Mouse (Mus musculus) liver, embryonic 16.5 days (tissue): ENCODE results near the gene 1700074P13Rik. TPM values are rescaled to one million over a fixed set of nuclear protein-coding genes. Genes with fewer than 3 reads are reported as not detected.
"Not testable (repeated sequence)": the region's sequence is repeated elsewhere in the genome, so short reads cannot be mapped to it uniquely, and the experiment has no call there.

Source experiments
- ATAC-seq: fragments of 200-750 bp; cut with Nextera tagmentation; 2 replicates; pipeline ENCODE4 v1.8.0; 2017; ENCODE audit warnings: low read depth, mild to moderate bottlenecking, moderate number of reproducible peaks, moderate library complexity
- H3K27ac ChIP-seq: fragments of 300-500 bp; sonication (generic); 2 replicates; pipeline ENCODE4 v1.5.1; 2014; ENCODE audit warnings: mild to moderate bottlenecking, low read length
- H3K27me3 ChIP-seq: fragments of 300-500 bp; sonication (generic); 2 replicates; pipeline ENCODE4 v1.6.1; 2014; ENCODE audit warnings: low read depth, low read length, mixed read lengths; ENCODE audit not compliant: control insufficient read depth, insufficient read depth
- H3K36me3 ChIP-seq: fragments of 300-500 bp; sonication (generic); 2 replicates; pipeline ENCODE4 v1.6.1; 2014; ENCODE audit warnings: mild to moderate bottlenecking; ENCODE audit not compliant: control insufficient read depth, insufficient read depth
- H3K4me1 ChIP-seq: fragments of 300-500 bp; sonication (generic); 2 replicates; pipeline ENCODE4 v1.6.1; 2014; ENCODE audit warnings: low read depth, low read length, mixed read lengths; ENCODE audit not compliant: control insufficient read depth
- H3K4me2 ChIP-seq: fragments of 300-500 bp; sonication (generic); 2 replicates; pipeline ENCODE4 v1.6.1; 2014; ENCODE audit warnings: low read depth, low read length, mixed read lengths
- H3K4me3 ChIP-seq: fragments of 300-500 bp; sonication (generic); 2 replicates; pipeline ENCODE4 v1.5.1; 2014; ENCODE audit warnings: low read depth, mild to moderate bottlenecking, low read length
- H3K9ac ChIP-seq: fragments of 300-500 bp; sonication (generic); 2 replicates; pipeline ENCODE4 v1.6.1; 2014; ENCODE audit warnings: low read depth, low read length
- H3K9me3 ChIP-seq: fragments of 300-500 bp; sonication (generic); replicated peaks from 2 replicates; pipeline ENCODE4 v1.6.1; 2016; ENCODE audit warnings: low read length; ENCODE audit not compliant: control insufficient read depth
- WGBS: fragments of 180-500 bp; shearing (Covaris S2); extraction: QIAGEN DNeasy Blood & Tissue Kit; methylation state at CpG from one replicate; pipeline ENCODE4 v1.1.7; 2014; ENCODE audit not compliant: insufficient replicate concordance; 5-methylcytosine and 5-hydroxymethylcytosine counted together
- polyA plus RNA-seq: library from polyadenylated mRNA; unstranded; fragments of >200 nt; fragmentation: Nextera tagmentation; extraction: Ambion mirVana; gene quantifications from 2 replicates; pipeline ENCODE4 v1.2.1, GENCODE M21; 2015

The 1700074P13Rik gene
- not detected in 2 replicates for polyA plus RNA-seq

- no peak for ATAC-seq
- Histone ChIP-seq H3K9me3 (no peaks in the 10 kb centered on the region), H3K9ac (no peak within 1 kb of the TSS), H3K27me3 (no peaks in the 10 kb centered on the region), H3K4me1 (no peaks in the 10 kb centered on the region), H3K27ac (no peak within 1 kb of the TSS), H3K4me3 (no peak within 1 kb of the TSS), H3K4me2 (no peak within 1 kb of the TSS), H3K36me3 (no peaks in the 10 kb centered on the region)
- 78% methylated on average over 10 of the region's 10 CpGs for WGBS
Measured at GRCm38 (mm10) chr6:40940457-40940856, at the start of gene 1700074P13Rik. 1700074P13Rik (minus strand) TSS chr6:40940557.

GRCm38 (mm10) chr6:40964454-40964853 lies 24.1 kb upstream of the 1700074P13Rik start, which contains the start of gene 1810009J06Rik:
1810009J06Rik (plus strand) TSS chr6:40964754.
- 68% methylated on average over 2 of the region's 2 CpGs for WGBS
- ATAC-seq: not testable (repeated sequence)

DNA sequence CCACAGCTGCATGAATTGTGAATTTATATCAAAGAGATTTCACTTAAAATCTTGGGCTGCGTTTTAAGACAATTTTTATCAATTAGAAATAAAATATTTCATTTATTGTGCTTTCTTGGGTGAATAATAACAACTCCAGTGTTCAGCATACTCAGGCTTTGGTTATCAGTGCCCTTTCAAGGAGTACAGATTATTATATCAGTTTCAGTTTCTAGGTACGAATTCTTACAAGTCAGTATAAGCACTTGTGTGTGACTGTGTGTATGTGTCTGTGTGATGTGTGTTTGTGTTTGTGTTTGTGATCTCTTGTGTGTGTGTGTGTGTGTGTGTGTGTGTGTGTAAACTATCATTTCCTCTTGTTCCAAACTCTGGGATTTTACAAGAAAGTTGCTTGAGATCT lies 13.4 kb upstream of the 1700074P13Rik start:
- H3K4me1 ChIP-seq: no peaks in the 10 kb centered on the region
- no peaks in the 10 kb centered on the region for H3K9me3 ChIP-seq
- H3K4me2 ChIP-seq: no peak overlapping the region
- ATAC-seq: no peak
- H3K9ac ChIP-seq: no peak overlapping the region
- H3K27me3 ChIP-seq: no peaks in the 10 kb centered on the region
- 40% methylated on average over 2 of the region's 2 CpGs for WGBS
- H3K27ac ChIP-seq: no peak overlapping the region
- H3K4me3 ChIP-seq: no peak overlapping the region
- H3K36me3 ChIP-seq: no peaks in the 10 kb centered on the region

More at GRCm38 (mm10) chr6:40964454-40964853, 24.1 kb upstream of the 1700074P13Rik start, which contains the start of gene 1810009J06Rik:
- H3K36me3 ChIP-seq, H3K9me3 ChIP-seq, H3K27ac ChIP-seq, H3K4me2 ChIP-seq, H3K27me3 ChIP-seq, H3K9ac ChIP-seq, H3K4me3 ChIP-seq, H3K4me1 ChIP-seq: not testable (repeated sequence)

GRCm38 (mm10) chr6:40951770-40952169 lies 11.4 kb upstream of the 1700074P13Rik start, which contains the start of gene Gm4744:
Gm4744 (minus strand) TSS chr6:40951870.
- H3K9ac ChIP-seq: no peak within 1 kb of the TSS
- no peak within 1 kb of the TSS for H3K4me2 ChIP-seq
- H3K4me3 ChIP-seq: no peak within 1 kb of the TSS
- no peak for ATAC-seq
- no peaks in the 10 kb centered on the region for H3K9me3 ChIP-seq
- no peak within 1 kb of the TSS for H3K27ac ChIP-seq
- no peaks in the 10 kb centered on the region for H3K4me1 ChIP-seq
- no peaks in the 10 kb centered on the region for H3K36me3 ChIP-seq
- H3K27me3 ChIP-seq: no peaks in the 10 kb centered on the region

- no peak overlapping the region for H3K27ac ChIP-seq
- no peak for ATAC-seq
- H3K4me1 ChIP-seq: no peaks in the 10 kb centered on the region
- H3K36me3 ChIP-seq: no peaks in the 10 kb centered on the region
- H3K4me2 ChIP-seq: no peak overlapping the region
- 73% methylated on average over 4 of the region's 4 CpGs for WGBS
- no peak overlapping the region for H3K9ac ChIP-seq
- no peaks in the 10 kb centered on the region for H3K9me3 ChIP-seq
- no peak overlapping the region for H3K4me3 ChIP-seq
- no peaks in the 10 kb centered on the region for H3K27me3 ChIP-seq
Measured at GRCm38 (mm10) chr6:40919954-40920353, 20.4 kb downstream of the 1700074P13Rik start.

DNA sequence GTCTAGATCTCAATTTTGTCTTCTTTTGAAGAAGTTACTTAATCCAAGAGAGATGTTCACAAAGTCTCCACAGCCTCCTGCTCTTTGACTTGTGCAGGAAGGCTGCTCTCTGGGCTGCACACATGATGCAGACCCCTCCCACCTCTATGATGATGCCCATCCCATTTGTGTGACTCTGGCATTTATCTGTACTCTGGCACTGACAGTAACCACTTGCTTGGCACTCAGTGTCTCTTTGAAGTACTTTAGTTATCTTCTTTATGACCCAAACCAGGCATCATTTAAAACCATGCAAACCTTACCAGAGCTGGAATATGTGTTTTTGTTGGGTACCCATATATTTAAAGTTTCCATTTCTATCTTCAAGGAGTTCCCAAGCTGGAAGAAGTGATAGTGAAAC lies 40.1 kb downstream of the 1700074P13Rik start, which contains the start of gene Prss58:
Gene Prss58, minus strand, starts transcription at position 101 of the 400 bp plus-strand sequence.
- no peaks in the 10 kb centered on the region for H3K36me3 ChIP-seq
- no peak within 1 kb of the TSS for H3K4me3 ChIP-seq
- no peaks in the 10 kb centered on the region for H3K27me3 ChIP-seq
- no peak within 1 kb of the TSS for H3K27ac ChIP-seq
- no peaks in the 10 kb centered on the region for H3K4me1 ChIP-seq
- ATAC-seq: no peak
- H3K9me3 ChIP-seq: no peaks in the 10 kb centered on the region
- H3K4me2 ChIP-seq: no peak within 1 kb of the TSS
- H3K9ac ChIP-seq: no peak within 1 kb of the TSS

GRCm38 (mm10) chr6:40894716-40895115 lies 45.6 kb downstream of the 1700074P13Rik start:
- Histone ChIP-seq H3K36me3 (no peaks in the 10 kb centered on the region), H3K4me3 (no peak overlapping the region), H3K9me3 (no peaks in the 10 kb centered on the region), H3K9ac (no peak overlapping the region), H3K27me3 (no peaks in the 10 kb centered on the region), H3K4me2 (no peak overlapping the region), H3K27ac (no peak overlapping the region), H3K4me1 (no peaks in the 10 kb centered on the region)
- WGBS: 72% methylated on average over 1 of the region's 1 CpGs
- no peak for ATAC-seq

DNA sequence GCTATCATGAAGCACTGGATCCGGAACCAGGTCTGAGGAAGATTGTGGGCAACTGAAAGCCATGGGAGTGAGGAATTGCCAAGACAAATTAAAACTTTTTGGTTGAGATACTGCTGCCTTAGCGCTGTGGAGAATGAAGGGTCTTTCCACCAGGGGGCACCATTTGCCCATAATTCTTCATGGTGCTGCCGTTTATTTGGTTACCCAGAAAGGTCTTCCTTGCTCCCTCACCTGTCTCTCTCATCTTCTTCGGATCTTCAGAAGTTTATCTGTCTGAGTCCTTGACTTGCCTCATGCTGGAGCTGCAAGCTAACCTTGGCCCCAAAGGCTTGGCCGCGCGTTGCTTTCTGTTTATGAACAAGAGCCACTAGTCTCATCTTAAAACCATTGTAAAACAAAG lies 46.8 kb downstream of the 1700074P13Rik start:
- H3K4me3 ChIP-seq: no peak overlapping the region
- no peak overlapping the region for H3K27ac ChIP-seq
- no peaks in the 10 kb centered on the region for H3K27me3 ChIP-seq
- H3K4me2 ChIP-seq: no peak overlapping the region
- WGBS: 27% methylated on average over 7 of the region's 7 CpGs
- no peaks in the 10 kb centered on the region for H3K4me1 ChIP-seq
- H3K9me3 ChIP-seq: no peaks in the 10 kb centered on the region
- ATAC-seq: no peak
- no peaks in the 10 kb centered on the region for H3K36me3 ChIP-seq
- H3K9ac ChIP-seq: no peak overlapping the region

- Histone ChIP-seq H3K4me1 (no peaks in the 10 kb centered on the region), H3K27me3 (no peaks in the 10 kb centered on the region), H3K9me3 (no peaks in the 10 kb centered on the region), H3K36me3 (no peaks in the 10 kb centered on the region), H3K9ac (no peak overlapping the region), H3K4me3 (no peak overlapping the region), H3K27ac (peak overlapping the region; percentile 60), H3K4me2 (no peak overlapping the region)
- 27% methylated on average over 4 of the region's 4 CpGs for WGBS
- ATAC-seq: no peak
Measured at GRCm38 (mm10) chr6:40891754-40892153, 48.6 kb downstream of the 1700074P13Rik start.
